In genomic region chr4:150853680-150854461, GRCm38 (mm10) we compare ENCODE assay signal across 7 mouse cellular contexts. TPM values are rescaled to one million over a fixed set of nuclear protein-coding genes. Genes with fewer than 3 reads are reported as not detected.
DNase-seq lines count a peak whose midpoint lies in the region; ATAC-seq and TF ChIP-seq lines count a peak whose summit lies in the region.

Errfi1 (plus strand) TSS chr4:150853919.

- no peaks in the 10 kb centered on the region for H3K27me3 ChIP-seq in hindbrain, embryonic 15.5 days
- H3K27me3 ChIP-seq in midbrain, embryonic 11.5 days (ENCODE audit: control insufficient read depth, insufficient read depth, low read length): peaks cover 5% of the 10 kb centered on the region; the same call in 1 of the 2 replicates

- H3K4me2 ChIP-seq in hindbrain, embryonic 15.5 days: peak within 1 kb of the TSS; percentile 84
- peak within 1 kb of the TSS; percentile 68 for H3K4me2 ChIP-seq in midbrain, embryonic 11.5 days

- H3K4me3 ChIP-seq in bone marrow, adult 2 months (replicated peaks; ENCODE audit: control insufficient read depth, low read depth, low read length): no peak within 1 kb of the TSS
- peak within 1 kb of the TSS; percentile 86 for H3K4me3 ChIP-seq in hindbrain, embryonic 15.5 days
- H3K4me3 ChIP-seq in midbrain, embryonic 11.5 days (ENCODE audit: low read depth, low read length): peak within 1 kb of the TSS; percentile 83

- no peaks in the 10 kb centered on the region for H3K4me1 ChIP-seq in bone marrow, adult 2 months (ENCODE audit: control insufficient read depth, insufficient read depth, low read length)
- H3K4me1 ChIP-seq in hindbrain, embryonic 15.5 days (replicated peaks): peaks cover 22% of the 10 kb centered on the region
- H3K4me1 ChIP-seq in midbrain, embryonic 11.5 days (ENCODE audit: control insufficient read depth, insufficient read depth, low read length): peaks cover 3% of the 10 kb centered on the region

- H3K27ac ChIP-seq in bone marrow, adult 2 months (ENCODE audit: control insufficient read depth, insufficient read depth, low read depth, low read length, poor library complexity): no peak within 1 kb of the TSS
- H3K27ac ChIP-seq in hindbrain, embryonic 15.5 days (replicated peaks): peak within 1 kb of the TSS; percentile 73
- H3K27ac ChIP-seq in midbrain, embryonic 11.5 days (ENCODE audit: low read depth, low read length): no peak within 1 kb of the TSS

- DNase-seq in adrenal gland, adult (ENCODE audit: inconsistent age in 2 of 2, low spot score in 1 of 2): peak; percentile 37 to 62
- peak; percentile 42 for DNase-seq in forelimb bud, embryonic 11.5 days (ENCODE audit: low read depth, low spot score)
- no peak for DNase-seq in left cerebral cortex, postnatal 25 days (ENCODE audit: low spot score in 2 of 2)
- DNase-seq in midbrain, embryonic 11.5 days (ENCODE audit: low spot score, missing footprints): no peak
- no peak for DNase-seq in ovary, postnatal 10 days (ENCODE audit: low spot score)

- WGBS in bone marrow, adult 2 months: 81% methylated on average over 13 of the region's 13 CpGs
- 49% methylated on average over 13 of the region's 13 CpGs for WGBS in hindbrain, embryonic 15.5 days
- 53% methylated on average over 13 of the region's 13 CpGs for WGBS in midbrain, embryonic 11.5 days

- H3K9me3 ChIP-seq in hindbrain, embryonic 15.5 days: no peaks in the 10 kb centered on the region
- H3K9me3 ChIP-seq in midbrain, embryonic 11.5 days (ENCODE audit: control insufficient read depth, low read length): no peaks in the 10 kb centered on the region

- H3K36me3 ChIP-seq in hindbrain, embryonic 15.5 days: no peaks in the 10 kb centered on the region
- H3K36me3 ChIP-seq in midbrain, embryonic 11.5 days (ENCODE audit: control insufficient read depth, insufficient read depth, low read length): no peaks in the 10 kb centered on the region

- ATAC-seq in hindbrain, embryonic 15.5 days (ENCODE audit: low FRiP score, low read depth): peak; percentile 14; the same call in 1 of the 2 replicates
- ATAC-seq in midbrain, embryonic 11.5 days (ENCODE audit: low FRiP score): peak; percentile 10; the same call in 1 of the 2 replicates

- intact Hi-C loops in left cerebral cortex, postnatal 25 days (cut with DNase I): loop anchor here (2.0 to 5.0 kb wide), 3 partner anchors 102 to 197 kb away; no protein-coding TSS in a partner anchor

- H3K9ac ChIP-seq in hindbrain, embryonic 15.5 days: peak within 1 kb of the TSS; percentile 44
- peak within 1 kb of the TSS; percentile 41 for H3K9ac ChIP-seq in midbrain, embryonic 11.5 days (ENCODE audit: low read length)

- no peak for TF ChIP-seq POLR2A in bone marrow, adult 2 months (IDR thresholded peaks at IDR 0.05; ENCODE audit: borderline replicate concordance, control insufficient read depth, low read depth, low read length)

- TF ChIP-seq CTCF in bone marrow, adult 2 months (IDR thresholded peaks at IDR 0.05; ENCODE audit: control insufficient read depth, insufficient read depth, low read length): no peak

RNA-seq across cellular contexts. Expression of gene Errfi1, which starts in this region (rescaled TPM):
- 7.3 and 14.7 TPM in 2 replicates for polyA plus RNA-seq in bone marrow, adult 2 months (2011; ENCODE audit: insufficient read depth, insufficient read length, low replicate concordance, missing spikeins)
- 29.0 and 31.7 TPM in 2 replicates for polyA plus RNA-seq in hindbrain, embryonic 15.5 days (2015; fragmentation: Nextera tagmentation; extraction: Ambion mirVana)
- 10 to 100 TPM; 26.2 to 28.4 TPM for total RNA-seq in left cerebral cortex, postnatal 25 days (2021)
- polyA plus RNA-seq in midbrain, embryonic 11.5 days (2014; fragmentation: Nextera tagmentation; extraction: Ambion mirVana): 29.5 and 29.7 TPM in 2 replicates

Comparison
In these comparisons a context has a peak if more than half of its experiments do, and no peak if none do; other contexts are left out.
1. DNase-seq: peak in adrenal gland, adult (2 of 2) and forelimb bud, embryonic 11.5 days (single experiment); none in left cerebral cortex, postnatal 25 days (0 of 2), midbrain, embryonic 11.5 days (single experiment) and ovary, postnatal 10 days (single experiment).